Mouse (Mus musculus) heart, embryonic 16.5 days (tissue): ENCODE results near the gene Nuak2. TPM values are rescaled to one million over a fixed set of nuclear protein-coding genes. Genes with fewer than 3 reads are reported as not detected.
"Not testable (repeated sequence)": the region's sequence is repeated elsewhere in the genome, so short reads cannot be mapped to it uniquely, and the experiment has no call there.

Source experiments
- ATAC-seq: fragments of 200-750 bp; cut with Nextera tagmentation; replicated peaks from 2 replicates; pipeline ENCODE4 v1.8.0; 2017; ENCODE audit warnings: moderate number of reproducible peaks; ENCODE audit not compliant: insufficient read depth, low FRiP score; ENCODE audit errors: extremely low read depth
- H3K27ac ChIP-seq: fragments of 300-500 bp; sonication (generic); 2 replicates; pipeline ENCODE4 v1.5.1; 2014; ENCODE audit warnings: mild to moderate bottlenecking, low read length, control low read depth, moderate library complexity
- H3K27me3 ChIP-seq: fragments of 300-500 bp; sonication (generic); 2 replicates; pipeline ENCODE4 v1.6.1; 2014; ENCODE audit warnings: low read length, mixed read lengths; ENCODE audit not compliant: control insufficient read depth, insufficient read depth
- H3K36me3 ChIP-seq: fragments of 300-500 bp; sonication (generic); 2 replicates; pipeline ENCODE4 v1.6.1; 2014; ENCODE audit not compliant: control insufficient read depth, insufficient read depth
- H3K4me1 ChIP-seq: fragments of 300-500 bp; sonication (generic); 2 replicates; pipeline ENCODE4 v1.6.1; 2014; ENCODE audit warnings: low read length, mixed read lengths; ENCODE audit not compliant: control insufficient read depth, insufficient read depth
- H3K4me2 ChIP-seq: fragments of 300-500 bp; sonication (generic); 2 replicates; pipeline ENCODE4 v1.6.1; 2014; ENCODE audit warnings: low read depth, mild to moderate bottlenecking, control low read depth, low read length
- H3K4me3 ChIP-seq: fragments of 300-500 bp; sonication (generic); 2 replicates; pipeline ENCODE4 v1.5.1; 2014; ENCODE audit warnings: mild to moderate bottlenecking, control low read depth, low read length
- H3K9ac ChIP-seq: fragments of 300-500 bp; sonication (generic); 2 replicates; pipeline ENCODE4 v1.6.1; 2014; ENCODE audit warnings: low read length, control low read depth
- H3K9me3 ChIP-seq: fragments of 300-500 bp; sonication (generic); replicated peaks from 2 replicates; pipeline ENCODE4 v1.6.1; 2016; ENCODE audit warnings: low read length; ENCODE audit not compliant: control insufficient read depth
- WGBS: fragments of 180-500 bp; shearing (Covaris S2); extraction: QIAGEN DNeasy Blood & Tissue Kit; methylation state at CpG from one replicate; pipeline ENCODE4 v1.1.7; 2014; 5-methylcytosine and 5-hydroxymethylcytosine counted together
- polyA plus RNA-seq: library from polyadenylated mRNA; unstranded; fragments of >200 nt; fragmentation: Nextera tagmentation; extraction: Ambion mirVana; gene quantifications from 2 replicates; pipeline ENCODE4 v1.2.1, GENCODE M21; 2015

Gene Nuak2
- 3.4 and 4.3 TPM in 2 replicates for polyA plus RNA-seq

DNA sequence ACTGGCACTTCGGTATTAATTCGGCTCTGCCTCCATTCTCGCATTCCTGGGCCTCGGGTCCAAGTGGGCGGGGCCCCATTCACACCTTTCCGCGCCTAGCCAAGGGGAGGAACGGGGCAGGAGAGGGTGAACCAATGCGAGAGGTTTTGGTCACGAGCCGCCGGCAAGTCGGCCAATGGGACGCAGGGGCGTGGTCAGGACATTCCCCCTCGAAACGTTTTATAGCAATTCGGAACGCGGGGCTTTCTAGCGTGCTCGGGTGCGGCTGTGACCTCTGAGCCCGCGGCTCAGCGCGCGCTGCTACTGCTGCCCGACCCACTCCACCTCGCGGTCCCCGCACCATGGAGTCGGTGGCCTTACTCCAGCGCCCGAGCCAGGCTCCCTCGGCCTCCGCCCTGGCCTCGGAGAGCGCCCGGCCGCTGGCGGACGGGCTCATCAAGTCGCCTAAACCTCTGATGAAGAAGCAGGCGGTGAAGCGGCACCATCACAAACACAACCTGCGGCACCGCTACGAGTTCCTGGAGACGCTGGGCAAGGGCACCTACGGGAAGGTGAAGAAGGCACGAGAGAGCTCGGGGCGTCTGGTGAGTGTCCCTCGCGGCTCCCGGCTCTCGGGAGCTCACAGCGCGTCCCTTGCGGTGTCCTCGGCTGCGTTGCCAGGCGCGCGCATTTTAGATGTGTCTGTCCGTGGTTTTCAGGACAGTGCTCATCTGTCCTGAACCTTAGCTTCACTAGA, at the start of gene Nuak2:
Nuak2 (plus strand) TSS at position 238 of the 736 bp plus-strand sequence.
- under 1% methylated on average over 67 of the region's 67 CpGs for WGBS
- H3K4me1 ChIP-seq = peaks cover 33% of the 10 kb centered on the region
- no peaks in the 10 kb centered on the region for H3K36me3 ChIP-seq
- peak within 1 kb of the TSS; percentile 69 for H3K4me3 ChIP-seq
- no peak within 1 kb of the TSS for H3K27ac ChIP-seq
- peak within 1 kb of the TSS; percentile 82 for H3K4me2 ChIP-seq
- peak; percentile 82 for ATAC-seq
- no peaks in the 10 kb centered on the region for H3K9me3 ChIP-seq
- peaks cover 3% of the 10 kb centered on the region; the same call in 1 of the 2 replicates for H3K27me3 ChIP-seq
- peak within 1 kb of the TSS; percentile 78 for H3K9ac ChIP-seq

DNA sequence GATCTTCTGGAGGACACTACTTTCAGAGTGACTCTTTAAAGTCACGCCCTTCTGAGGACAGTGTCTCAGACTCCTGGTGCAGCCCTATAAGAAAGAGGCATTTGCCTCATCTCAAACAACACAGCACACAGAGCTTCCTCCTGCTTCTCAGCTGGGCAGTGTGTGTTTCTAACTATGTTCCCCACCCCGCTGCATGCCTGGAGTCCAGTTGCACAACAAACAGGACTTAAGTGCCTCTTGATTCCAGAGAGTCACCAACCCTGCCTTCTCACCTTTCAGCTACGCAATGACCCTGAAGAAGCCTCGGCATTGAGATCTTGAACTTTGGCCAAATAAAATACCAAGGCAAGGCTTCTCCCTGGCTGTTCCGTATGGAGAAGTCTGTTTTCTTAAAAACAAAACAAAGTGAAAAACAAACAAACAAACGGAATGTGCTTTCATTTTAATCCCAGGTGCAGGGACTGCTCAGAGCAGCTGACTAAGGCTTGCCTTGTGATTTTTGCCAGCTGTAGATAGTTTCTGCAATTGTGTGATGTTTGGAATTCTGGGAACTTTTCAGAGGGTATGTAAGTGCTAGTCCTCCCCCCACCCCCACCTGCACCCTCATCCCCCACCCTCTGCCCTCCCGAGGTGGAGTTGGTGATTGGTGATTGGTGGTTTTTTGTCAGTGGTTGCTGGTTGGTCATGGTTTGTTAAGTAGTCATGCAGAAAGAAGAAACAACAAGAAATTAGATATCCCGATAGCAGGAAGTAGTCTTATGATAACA, 49.0 kb upstream of the Nuak2 start:
- 25% methylated on average over 8 of the region's 8 CpGs for WGBS

GRCm38 (mm10) chr1:132267959-132268358, 48.0 kb upstream of the Nuak2 start:
- 66% methylated on average over 2 of the region's 2 CpGs for WGBS
- Histone ChIP-seq H3K9ac (no peak overlapping the region), H3K4me1 (peaks cover 6% of the 10 kb centered on the region), H3K4me3 (no peak overlapping the region), H3K4me2 (no peak overlapping the region), H3K27me3 (no peaks in the 10 kb centered on the region), H3K27ac (no peak overlapping the region), H3K36me3 (no peaks in the 10 kb centered on the region), H3K9me3 (no peaks in the 10 kb centered on the region)
- ATAC-seq = no peak

More for the DNA sequence above, 49.0 kb upstream of the Nuak2 start:
- no peak overlapping the region for H3K27ac ChIP-seq
- H3K9ac ChIP-seq = no peak overlapping the region
- no peaks in the 10 kb centered on the region for H3K27me3 ChIP-seq
- peaks cover 6% of the 10 kb centered on the region for H3K4me1 ChIP-seq
- H3K4me2 ChIP-seq = peak overlapping the region; percentile 32; the same call in 1 of the 2 replicates
- no peak overlapping the region for H3K4me3 ChIP-seq
- H3K36me3 ChIP-seq = no peaks in the 10 kb centered on the region
- H3K9me3 ChIP-seq = no peaks in the 10 kb centered on the region
- ATAC-seq = no peak

DNA sequence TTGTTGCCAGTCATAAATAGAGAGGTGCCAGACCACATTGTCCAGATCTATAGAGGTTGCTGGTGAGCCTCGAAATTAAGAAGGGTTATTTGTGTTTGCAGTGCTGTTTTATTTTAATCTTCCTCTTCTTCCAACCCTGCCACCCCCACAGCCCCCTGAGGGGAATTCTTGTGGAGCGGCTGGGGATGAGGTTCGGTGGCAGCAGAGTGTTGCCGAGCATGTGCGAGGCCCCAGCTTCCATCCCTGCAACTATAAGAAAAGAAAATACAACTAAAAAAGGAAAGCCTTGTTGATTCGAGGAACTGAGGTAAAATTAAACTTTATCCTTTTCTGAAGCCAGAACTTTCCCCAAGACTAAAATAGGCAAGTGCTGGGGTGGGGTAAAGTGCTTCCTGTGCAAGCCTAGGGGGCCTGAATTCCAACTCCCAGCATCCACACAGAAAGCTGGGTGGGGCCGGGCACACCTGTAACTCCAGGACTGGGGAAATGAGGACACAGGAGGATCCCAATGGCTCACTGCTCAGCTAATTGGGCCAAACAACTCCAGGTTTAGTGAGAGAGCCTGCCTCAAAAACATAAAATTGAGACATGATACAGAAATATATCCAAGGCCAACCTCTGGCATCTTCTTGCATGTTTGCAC, 47.4 kb upstream of the Nuak2 start:
- H3K27me3 ChIP-seq = no peaks in the 10 kb centered on the region
- peaks cover 6% of the 10 kb centered on the region for H3K4me1 ChIP-seq
- 70% methylated on average over 7 of the region's 7 CpGs for WGBS
- H3K27ac ChIP-seq = no peak overlapping the region
- H3K4me3 ChIP-seq = no peak overlapping the region
- no peak for ATAC-seq
- no peaks in the 10 kb centered on the region for H3K36me3 ChIP-seq
- no peak overlapping the region for H3K4me2 ChIP-seq
- no peaks in the 10 kb centered on the region for H3K9me3 ChIP-seq
- no peak overlapping the region for H3K9ac ChIP-seq

DNA sequence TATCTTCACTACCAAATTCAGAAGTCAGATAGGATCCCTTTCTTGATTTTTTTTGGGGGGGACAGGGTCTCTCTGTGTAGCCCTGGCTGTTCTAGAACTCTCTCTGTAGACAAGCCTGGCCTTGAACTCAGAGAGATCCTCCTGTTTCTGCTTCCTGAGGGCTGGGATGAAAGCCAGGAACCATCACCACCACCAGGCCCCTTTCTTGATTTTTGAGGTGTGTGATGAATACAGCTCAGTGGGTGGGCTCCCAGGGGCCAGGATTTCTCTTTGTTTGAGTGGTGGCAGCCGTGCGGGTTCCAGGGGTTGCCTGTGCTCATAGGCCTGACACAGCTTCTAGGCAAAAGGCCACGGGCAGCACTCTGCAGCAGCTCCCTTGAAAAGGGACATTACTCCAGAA, 44.7 kb upstream of the Nuak2 start:
- H3K9ac ChIP-seq = no peak overlapping the region
- no peak overlapping the region for H3K4me2 ChIP-seq
- H3K27ac ChIP-seq = no peak overlapping the region
- H3K4me3 ChIP-seq = no peak overlapping the region
- peaks cover 6% of the 10 kb centered on the region for H3K4me1 ChIP-seq
- no peaks in the 10 kb centered on the region for H3K27me3 ChIP-seq
- ATAC-seq = no peak
- H3K36me3 ChIP-seq = no peaks in the 10 kb centered on the region
- 79% methylated on average over 3 of the region's 3 CpGs for WGBS
- H3K9me3 ChIP-seq = no peaks in the 10 kb centered on the region

GRCm38 (mm10) chr1:132276694-132277093, 39.2 kb upstream of the Nuak2 start:
- Histone ChIP-seq H3K27ac (no peak overlapping the region), H3K36me3 (no peaks in the 10 kb centered on the region), H3K4me1 (no peaks in the 10 kb centered on the region), H3K9ac (no peak overlapping the region), H3K4me3 (no peak overlapping the region), H3K4me2 (no peak overlapping the region), H3K27me3 (no peaks in the 10 kb centered on the region), H3K9me3 (no peaks in the 10 kb centered on the region)
- no peak for ATAC-seq
- 61% methylated on average over 3 of the region's 3 CpGs for WGBS

GRCm38 (mm10) chr1:132277124-132277523, 38.8 kb upstream of the Nuak2 start:
- H3K9ac ChIP-seq = no peak overlapping the region
- no peak overlapping the region for H3K4me3 ChIP-seq
- H3K4me1 ChIP-seq = no peaks in the 10 kb centered on the region
- no peak overlapping the region for H3K27ac ChIP-seq
- H3K36me3 ChIP-seq = no peaks in the 10 kb centered on the region
- H3K4me2 ChIP-seq = no peak overlapping the region
- 40% methylated on average over 6 of the region's 6 CpGs for WGBS
- H3K9me3 ChIP-seq = no peaks in the 10 kb centered on the region
- no peaks in the 10 kb centered on the region for H3K27me3 ChIP-seq
- ATAC-seq = no peak

GRCm38 (mm10) chr1:132280636-132281035, 35.3 kb upstream of the Nuak2 start:
- ATAC-seq, H3K27ac ChIP-seq, H3K27me3 ChIP-seq, H3K9me3 ChIP-seq, H3K4me2 ChIP-seq, H3K36me3 ChIP-seq, H3K4me1 ChIP-seq, H3K9ac ChIP-seq, H3K4me3 ChIP-seq: not testable (repeated sequence)
- 71% methylated on average over 6 of the region's 6 CpGs for WGBS
